Mouse (Mus musculus): Measurements from ENCODE around the gene Pthlh. TPM values are rescaled to one million over a fixed set of nuclear protein-coding genes. Genes with fewer than 3 reads are reported as not detected.

Gene Pthlh
- polyA plus RNA-seq, 1 experiment from 2014 or later, result 2.6 TPM

DNA sequence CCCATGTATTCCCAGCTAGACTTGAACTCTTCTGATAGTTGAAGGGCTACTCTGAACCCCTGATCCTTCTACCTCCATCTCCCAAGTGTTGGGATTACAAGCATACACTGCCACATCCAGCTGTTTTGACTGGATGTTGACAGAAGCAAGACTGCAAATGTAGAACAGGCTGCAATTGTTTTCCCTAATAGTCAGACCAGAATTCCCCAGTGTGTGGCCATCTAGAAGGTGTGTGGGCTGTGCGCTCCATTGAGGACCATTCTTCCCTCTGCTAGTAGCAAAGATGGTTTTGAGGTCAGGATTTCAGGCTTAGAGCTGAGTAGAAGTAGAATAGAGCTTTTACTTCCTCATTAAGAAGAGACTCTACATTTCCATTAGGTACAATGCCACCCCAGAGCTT, 37.3 kb downstream of the Pthlh start:
- H3K4me2 ChIP-seq (ENCODE audit: low read depth, low read length, severe bottlenecking), result no peak overlapping the region
- DNase-seq (ENCODE audit: low spot score), result no peak
- no peak for ATAC-seq (replicated peaks; ENCODE audit: low FRiP score)
- no peaks in the 10 kb centered on the region for H3K27me3 ChIP-seq (ENCODE audit: control insufficient read depth, insufficient read depth, low read length)
- H3K4me3 ChIP-seq (ENCODE audit: low read depth, low read length), result no peak overlapping the region
- no peak overlapping the region for H3K9ac ChIP-seq (ENCODE audit: low read length)
- no peaks in the 10 kb centered on the region for H3K4me1 ChIP-seq (replicated peaks; ENCODE audit: control insufficient read depth, insufficient read depth, low read length)
- H3K9me3 ChIP-seq (ENCODE audit: control insufficient read depth, low read length), result no peaks in the 10 kb centered on the region
- H3K27ac ChIP-seq (ENCODE audit: low read depth, low read length), result no peak overlapping the region
- 96% methylated on average over 1 of the region's 1 CpGs for WGBS
- no peaks in the 10 kb centered on the region for H3K36me3 ChIP-seq (ENCODE audit: control insufficient read depth, insufficient read depth, low read length)

- no peak overlapping the region for H3K27ac ChIP-seq (ENCODE audit: low read depth, low read length)
- H3K9ac ChIP-seq (ENCODE audit: low read length), result no peak overlapping the region
- DNase-seq (ENCODE audit: low spot score) (no peak), ATAC-seq (replicated peaks; ENCODE audit: low FRiP score) (no peak)
- H3K4me3 ChIP-seq (ENCODE audit: low read depth, low read length), result no peak overlapping the region
- 84% methylated on average over 5 of the region's 5 CpGs for WGBS
- no peak overlapping the region for H3K4me2 ChIP-seq (ENCODE audit: low read depth, low read length, severe bottlenecking)
- no peaks in the 10 kb centered on the region for H3K36me3 ChIP-seq (ENCODE audit: control insufficient read depth, insufficient read depth, low read length)
- no peaks in the 10 kb centered on the region for H3K27me3 ChIP-seq (ENCODE audit: control insufficient read depth, insufficient read depth, low read length)
- H3K9me3 ChIP-seq (ENCODE audit: control insufficient read depth, low read length), result no peaks in the 10 kb centered on the region
- H3K4me1 ChIP-seq (replicated peaks; ENCODE audit: control insufficient read depth, insufficient read depth, low read length), result no peaks in the 10 kb centered on the region
Observed at GRCm38 (mm10) chr6:147219099-147219498, 44.9 kb downstream of the Pthlh start.

- H3K9ac ChIP-seq (ENCODE audit: low read length), result no peak overlapping the region
- H3K9me3 ChIP-seq (ENCODE audit: control insufficient read depth, low read length), result no peaks in the 10 kb centered on the region
- no peaks in the 10 kb centered on the region for H3K4me1 ChIP-seq (replicated peaks; ENCODE audit: control insufficient read depth, insufficient read depth, low read length)
- DNase-seq (ENCODE audit: low spot score), result no peak
- 85% methylated on average over 1 of the region's 1 CpGs for WGBS
- H3K4me2 ChIP-seq (ENCODE audit: low read depth, low read length, severe bottlenecking), result no peak overlapping the region
- no peak overlapping the region for H3K4me3 ChIP-seq (ENCODE audit: low read depth, low read length)
- no peak overlapping the region for H3K27ac ChIP-seq (ENCODE audit: low read depth, low read length)
- ATAC-seq (replicated peaks; ENCODE audit: low FRiP score), result no peak
- H3K36me3 ChIP-seq (ENCODE audit: control insufficient read depth, insufficient read depth, low read length), result no peaks in the 10 kb centered on the region
- no peaks in the 10 kb centered on the region for H3K27me3 ChIP-seq (ENCODE audit: control insufficient read depth, insufficient read depth, low read length)
Observed at GRCm38 (mm10) chr6:147216156-147216555, 47.8 kb downstream of the Pthlh start.

DNA sequence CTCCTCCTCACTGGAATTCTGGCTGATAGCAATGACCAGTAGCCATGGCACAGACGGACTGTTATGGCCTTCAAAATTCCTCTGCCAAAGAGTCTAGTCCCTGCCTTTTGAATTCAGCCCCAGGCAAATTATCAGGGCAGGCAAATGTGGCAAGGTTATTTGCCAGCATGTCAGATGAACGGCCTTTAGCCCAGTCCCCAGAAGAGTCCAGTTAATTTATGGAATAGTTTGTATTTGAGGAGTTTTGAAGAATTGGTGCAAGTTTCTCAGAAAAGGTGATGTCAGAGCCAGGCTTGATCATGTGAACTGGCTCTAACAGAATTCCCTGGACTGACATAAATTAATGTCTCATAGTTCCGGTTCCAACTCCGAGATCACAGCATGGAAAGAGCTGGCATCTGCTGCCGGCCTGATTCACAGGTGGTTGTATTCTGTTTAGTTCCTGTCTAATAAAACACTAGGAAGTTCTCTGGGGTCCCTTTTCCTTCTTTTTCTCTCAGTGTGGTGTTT, 56.1 kb downstream of the Pthlh start:
- WGBS, result 86% methylated on average over 5 of the region's 5 CpGs

More for the DNA sequence above, 56.1 kb downstream of the Pthlh start:
- no peaks in the 10 kb centered on the region for H3K27me3 ChIP-seq (ENCODE audit: control insufficient read depth, insufficient read depth, low read length)
- no peak overlapping the region for H3K9ac ChIP-seq (ENCODE audit: low read length)
- no peaks in the 10 kb centered on the region for H3K4me1 ChIP-seq (replicated peaks; ENCODE audit: control insufficient read depth, insufficient read depth, low read length)
- DNase-seq (ENCODE audit: low spot score), result no peak
- no peak overlapping the region for H3K4me2 ChIP-seq (ENCODE audit: low read depth, low read length, severe bottlenecking)
- no peaks in the 10 kb centered on the region for H3K9me3 ChIP-seq (ENCODE audit: control insufficient read depth, low read length)
- H3K4me3 ChIP-seq (ENCODE audit: low read depth, low read length), result no peak overlapping the region
- no peaks in the 10 kb centered on the region for H3K36me3 ChIP-seq (ENCODE audit: control insufficient read depth, insufficient read depth, low read length)
- ATAC-seq (replicated peaks; ENCODE audit: low FRiP score), result no peak
- H3K27ac ChIP-seq (ENCODE audit: low read depth, low read length), result no peak overlapping the region

Other genes with a start within 250 kb of the Pthlh start
- 1.3 and 1.5 TPM in 2 replicates for gene Rep15, start 231.6 kb downstream of the Pthlh start, polyA plus RNA-seq (2014; fragmentation: Nextera tagmentation; extraction: Ambion mirVana)
- gene Mrps35, start 221.4 kb downstream of the Pthlh start, polyA plus RNA-seq (2014; fragmentation: Nextera tagmentation; extraction: Ambion mirVana), result 104 and 108 TPM in 2 replicates
- 0.72 and 1.1 TPM in 2 replicates for gene Mansc4, start 177.2 kb downstream of the Pthlh start, polyA plus RNA-seq (2014; fragmentation: Nextera tagmentation; extraction: Ambion mirVana)
- 8.4 and 9.0 TPM in 2 replicates for gene Klhl42, start 172.8 kb downstream of the Pthlh start, polyA plus RNA-seq (2014; fragmentation: Nextera tagmentation; extraction: Ambion mirVana)
- 23.1 and 27.3 TPM in 2 replicates for gene Ccdc91, start 211.6 kb upstream of the Pthlh start, polyA plus RNA-seq (2014; fragmentation: Nextera tagmentation; extraction: Ambion mirVana)

All from forebrain, embryonic 11.5 days (tissue).